10 mouse cellular contexts compared by ENCODE assay signal in the genomic region with DNA sequence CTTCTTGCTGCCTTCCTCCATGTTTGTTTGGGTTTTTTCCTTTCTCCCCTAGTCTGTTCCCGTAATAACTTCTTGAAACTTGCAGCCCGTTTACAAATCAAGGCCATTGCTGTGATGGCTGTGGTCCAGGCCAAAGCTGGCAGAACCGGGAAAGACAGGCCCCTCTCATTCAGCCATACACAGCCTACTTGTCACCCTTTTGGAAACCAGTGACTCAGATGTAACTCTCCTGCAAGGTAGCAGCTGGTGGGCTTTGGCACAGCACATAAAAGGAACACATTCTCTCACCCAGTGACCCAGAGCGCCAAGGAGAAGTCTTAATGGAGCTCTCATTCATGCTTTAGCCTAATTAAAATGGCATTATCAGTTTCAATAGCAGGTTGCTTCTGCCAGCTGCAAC.
DNase-seq lines count a peak whose midpoint lies in the region; ATAC-seq and TF ChIP-seq lines count a peak whose summit lies in the region.
"Had no signal": no experiment of that assay in that cellular context is flagged by ENCODE, and none has a peak within 500 bp of the region (broad histone marks: within the 10 kb centered on the region; RNA-seq: fewer than 3 reads in every experiment).

No protein-coding gene starts in this region.

- peak; percentile 10 for DNase-seq in ovary, adult 18-20 months (ENCODE audit: low spot score)
- DNase-seq in ovary, postnatal 10 days (ENCODE audit: low spot score): no peak
- peak; percentile 13 for DNase-seq in midbrain, embryonic 10.5 days (ENCODE audit: low spot score)
- DNase-seq in thymus, adult 2 months: no peak
- no peak for DNase-seq in spleen, postnatal 4 days (ENCODE audit: low spot score in 2 of 2)
- DNase-seq in gastrocnemius, adult 2 months: no peak
- DNase-seq in heart, adult 8-10 months (ENCODE audit: low spot score): no peak
- DNase-seq: gastrocnemius, postnatal 25 days; lung, embryonic 14.5 days had no signal

- no peak overlapping the region for H3K27ac ChIP-seq in forebrain, embryonic 12.5 days
- H3K27ac ChIP-seq in midbrain, embryonic 10.5 days (replicated peaks): no peak overlapping the region
- H3K27ac ChIP-seq in thymus, adult 2 months (ENCODE audit: control insufficient read depth, insufficient read depth, low read length): no peak overlapping the region
- H3K27ac ChIP-seq in gastrocnemius, adult 2 months: no peak overlapping the region

- no peaks in the 10 kb centered on the region for H3K9me3 ChIP-seq in forebrain, embryonic 12.5 days
- no peaks in the 10 kb centered on the region for H3K9me3 ChIP-seq in midbrain, embryonic 10.5 days (replicated peaks)

- no peak overlapping the region for H3K4me2 ChIP-seq in forebrain, embryonic 12.5 days
- H3K4me2 ChIP-seq: lung, embryonic 14.5 days had no signal

- H3K36me3 ChIP-seq in forebrain, embryonic 12.5 days (replicated peaks): no peaks in the 10 kb centered on the region
- H3K36me3 ChIP-seq in midbrain, embryonic 10.5 days: no peaks in the 10 kb centered on the region
- H3K36me3 ChIP-seq in thymus, adult 2 months (ENCODE audit: control insufficient read depth, insufficient read depth, low read length): no peaks in the 10 kb centered on the region

- H3K4me3 ChIP-seq in forebrain, embryonic 12.5 days (replicated peaks): no peak overlapping the region
- no peak overlapping the region for H3K4me3 ChIP-seq in midbrain, embryonic 10.5 days
- H3K4me3 ChIP-seq in thymus, adult 2 months (ENCODE audit: control insufficient read depth, insufficient read depth, low read length): no peak overlapping the region
- no peak overlapping the region for H3K4me3 ChIP-seq in gastrocnemius, adult 2 months

- no peak overlapping the region for H3K9ac ChIP-seq in forebrain, embryonic 12.5 days
- H3K9ac ChIP-seq: lung, embryonic 14.5 days had no signal

- TF ChIP-seq CTCF in thymus, adult 2 months (IDR thresholded peaks at IDR 0.05; ENCODE audit: borderline replicate concordance, control insufficient read depth, extremely low read depth, insufficient read depth, low read length, poor library complexity): no peak
- no peak for TF ChIP-seq CTCF in gastrocnemius, adult 2 months (IDR thresholded peaks at IDR 0.05)

- TF ChIP-seq POLR2A in thymus, adult 2 months (IDR thresholded peaks at IDR 0.05; ENCODE audit: control insufficient read depth, extremely low read depth, insufficient read depth, low read length, poor library complexity): no peak

- intact Hi-C loops in gastrocnemius, adult 2 months (cut with DNase I): no loop called here

- peaks cover 61% of the 10 kb centered on the region for H3K27me3 ChIP-seq in forebrain, embryonic 12.5 days
- H3K27me3 ChIP-seq in midbrain, embryonic 10.5 days (ENCODE audit: low read depth, poor library complexity, severe bottlenecking): peaks cover 98% of the 10 kb centered on the region
- no peaks in the 10 kb centered on the region for H3K27me3 ChIP-seq in thymus, adult 2 months (ENCODE audit: control insufficient read depth, insufficient read depth, low read length)

- peak; percentile 93 for ATAC-seq in forebrain, embryonic 12.5 days (ENCODE audit: low FRiP score)

- 30% methylated on average over 4 of the region's 4 CpGs for WGBS in forebrain, embryonic 12.5 days
- WGBS in midbrain, embryonic 10.5 days: 57% methylated on average over 4 of the region's 4 CpGs
- 87% methylated on average over 4 of the region's 4 CpGs for WGBS in thymus, adult 2 months

- no peaks in the 10 kb centered on the region for H3K4me1 ChIP-seq in forebrain, embryonic 12.5 days
- H3K4me1 ChIP-seq in midbrain, embryonic 10.5 days: peaks cover 5% of the 10 kb centered on the region; the same call in 1 of the 2 replicates
- H3K4me1 ChIP-seq in thymus, adult 2 months (replicated peaks; ENCODE audit: control insufficient read depth, insufficient read depth, low read length): no peaks in the 10 kb centered on the region

Comparison
In these comparisons a context has a peak if more than half of its experiments do, and no peak if none do; other contexts are left out.
1. DNase-seq: peak in ovary, adult 18-20 months (single experiment) and midbrain, embryonic 10.5 days (single experiment); none in ovary, postnatal 10 days (single experiment), thymus, adult 2 months (single experiment), spleen, postnatal 4 days (0 of 2), gastrocnemius, adult 2 months (single experiment) and heart, adult 8-10 months (single experiment).